Mouse (Mus musculus): ENCODE results near the gene Rasgrf1.

DNA sequence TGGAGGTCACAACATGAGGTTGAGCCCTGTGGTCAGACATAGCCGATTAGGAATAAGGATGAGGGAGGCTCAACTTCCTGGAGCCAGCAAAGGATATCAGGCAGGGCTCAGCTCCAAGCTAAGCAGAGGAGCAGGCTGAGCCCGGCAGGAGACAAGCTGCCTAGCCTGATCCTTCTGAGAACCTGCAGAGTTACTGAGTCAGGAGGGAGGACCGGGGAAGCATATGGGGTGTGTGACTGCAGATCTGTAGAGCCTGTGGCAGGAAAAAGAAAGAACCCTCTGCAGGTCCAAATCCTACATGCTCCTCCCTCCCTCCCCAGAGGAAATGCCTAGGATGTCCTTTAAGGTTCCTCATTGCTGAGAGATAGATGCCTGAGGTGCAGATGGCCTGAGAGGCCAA is 62.6 kb downstream of the Rasgrf1 start:
- TF ChIP-seq POLR2A (IDR thresholded peaks at IDR 0.05; ENCODE audit: low read depth, low read length) = no peak
- no peak for TF ChIP-seq CTCF (IDR thresholded peaks at IDR 0.05; ENCODE audit: extremely low read depth, insufficient read depth, insufficient read length, insufficient replicate concordance)
